Mouse (Mus musculus) T-helper 1 cell (primary cell): Measurements from ENCODE around the gene Ifna6.
"Not testable (repeated sequence)": the region's sequence is repeated elsewhere in the genome, so short reads cannot be mapped to it uniquely, and the experiment has no call there.

Experiments
- in situ Hi-C: fragments of 300-600 bp; cut with MboI, MseI; formaldehyde crosslinking; loops from one replicate; pipeline ENCODE4 v1.15.1; 2025; ENCODE audit warnings: high pct_unique_total_duplicates

Gene Ifna6

DNA sequence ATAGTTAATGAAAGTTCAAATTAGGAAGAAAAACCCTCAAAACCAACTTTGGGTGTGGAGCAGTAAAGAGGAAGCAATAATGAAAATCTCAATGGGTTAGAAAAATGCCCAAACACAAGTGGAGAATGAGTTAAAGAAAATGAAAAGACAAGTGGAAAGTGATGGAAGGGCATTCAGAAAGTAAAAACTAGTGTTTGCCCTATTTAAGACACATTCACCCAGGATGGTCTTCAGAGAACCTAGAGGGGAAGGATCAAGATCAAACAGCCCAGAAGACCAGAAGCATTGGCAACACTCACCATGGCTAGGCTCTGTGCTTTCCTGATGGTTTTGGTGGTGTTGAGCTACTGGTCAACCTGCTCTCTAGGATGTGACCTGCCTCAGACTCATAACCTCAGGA is at the start of gene Ifna6:
Gene Ifna6, plus strand, starts transcription at position 301 of the 400 bp plus-strand sequence.
- in situ Hi-C loops = not testable (repeated sequence)

DNA sequence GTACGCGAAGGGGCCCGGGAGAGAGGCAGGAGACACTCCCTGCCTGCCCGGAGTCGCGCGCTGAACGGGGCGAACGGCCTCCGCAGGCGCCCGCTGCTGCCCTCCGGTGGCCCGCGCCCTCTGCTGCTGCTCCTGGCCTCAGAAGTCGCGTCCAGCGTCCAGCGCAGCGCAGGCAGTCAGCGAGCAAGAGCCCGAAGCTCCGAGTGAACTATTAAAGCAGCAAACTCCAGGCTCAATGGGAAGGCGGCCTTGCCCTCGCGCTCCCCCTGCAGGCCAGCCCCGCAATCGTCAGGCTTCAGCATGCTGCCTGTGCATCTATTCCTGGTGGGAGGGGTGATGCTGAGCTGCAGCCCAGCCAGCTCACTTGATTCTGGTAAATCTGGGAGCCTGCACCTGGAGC is 47.7 kb upstream of the Ifna6 start, which contains the start of gene Gm13272:
Gene Gm13272, plus strand, starts transcription at position 301 of the 400 bp plus-strand sequence.
- in situ Hi-C loops = loop anchor here (25.0 kb wide), 1 partner anchor 767 kb away; no protein-coding TSS in a partner anchor

DNA sequence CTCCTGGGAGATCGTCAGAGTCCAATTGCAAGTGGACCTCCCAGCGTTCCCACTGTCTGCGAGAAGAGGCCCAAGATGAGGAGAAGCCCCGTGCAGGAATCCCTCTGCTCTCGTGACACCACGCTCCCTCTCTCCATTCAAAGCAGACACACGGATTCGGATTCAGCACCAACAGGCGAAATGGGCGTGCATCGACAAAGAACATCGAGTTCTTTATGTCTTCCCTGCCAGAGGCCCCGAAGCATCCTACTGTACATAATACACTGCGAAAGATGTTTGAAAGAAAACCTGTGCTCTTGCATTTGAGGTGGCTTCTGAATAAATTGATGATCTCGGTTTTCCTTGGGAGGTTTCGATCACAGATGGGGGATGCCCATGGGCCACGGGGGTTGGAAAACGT is 46.9 kb upstream of the Ifna6 start:
- in situ Hi-C loops = loop anchor here (25.0 kb wide), 1 partner anchor 768 kb away; no protein-coding TSS in a partner anchor

DNA sequence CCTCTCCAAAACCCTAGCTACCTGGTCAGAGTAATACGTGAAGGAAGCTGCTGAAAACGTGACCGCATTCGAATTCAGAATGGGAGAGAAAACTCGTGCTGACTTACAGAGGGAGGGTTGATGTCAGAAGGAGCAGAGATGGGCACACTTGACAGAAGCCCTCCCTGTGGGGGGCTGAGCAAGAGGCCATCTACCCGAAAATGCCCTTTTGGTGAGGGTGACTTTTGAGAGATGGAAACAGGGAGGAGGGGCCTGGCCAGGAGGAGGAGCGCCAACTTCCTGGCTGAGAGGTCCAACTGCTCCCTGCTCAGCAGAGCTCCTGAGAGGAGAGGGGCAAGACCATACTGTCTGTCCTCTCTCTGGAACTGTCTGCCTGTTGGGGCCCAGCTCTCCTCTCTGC is 45.4 kb upstream of the Ifna6 start, which contains the start of gene Ifnz:
Gene Ifnz, plus strand, starts transcription at position 301 of the 400 bp plus-strand sequence.
- in situ Hi-C loops = loop anchor here (25.0 kb wide), 1 partner anchor 770 kb away; no protein-coding TSS in a partner anchor

DNA sequence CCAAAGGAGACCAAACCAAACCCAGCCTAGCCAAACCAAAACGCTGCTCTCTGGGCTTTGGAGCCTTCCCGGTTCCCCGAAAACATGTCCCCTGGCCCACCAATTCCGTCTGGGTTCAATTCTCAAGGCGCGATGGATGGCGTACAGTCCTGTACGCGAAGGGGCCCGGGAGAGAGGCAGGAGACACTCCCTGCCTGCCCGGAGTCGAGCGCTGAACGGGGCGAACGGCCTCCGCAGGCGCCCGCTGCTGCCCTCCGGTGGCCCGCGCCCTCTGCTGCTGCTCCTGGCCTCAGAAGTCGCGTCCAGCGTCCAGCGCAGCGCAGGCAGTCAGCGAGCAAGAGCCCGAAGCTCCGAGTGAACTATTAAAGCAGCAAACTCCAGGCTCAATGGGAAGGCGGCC is 44.9 kb upstream of the Ifna6 start:
- in situ Hi-C loops = loop anchor here (25.0 kb wide), 1 partner anchor 770 kb away; no protein-coding TSS in a partner anchor

DNA sequence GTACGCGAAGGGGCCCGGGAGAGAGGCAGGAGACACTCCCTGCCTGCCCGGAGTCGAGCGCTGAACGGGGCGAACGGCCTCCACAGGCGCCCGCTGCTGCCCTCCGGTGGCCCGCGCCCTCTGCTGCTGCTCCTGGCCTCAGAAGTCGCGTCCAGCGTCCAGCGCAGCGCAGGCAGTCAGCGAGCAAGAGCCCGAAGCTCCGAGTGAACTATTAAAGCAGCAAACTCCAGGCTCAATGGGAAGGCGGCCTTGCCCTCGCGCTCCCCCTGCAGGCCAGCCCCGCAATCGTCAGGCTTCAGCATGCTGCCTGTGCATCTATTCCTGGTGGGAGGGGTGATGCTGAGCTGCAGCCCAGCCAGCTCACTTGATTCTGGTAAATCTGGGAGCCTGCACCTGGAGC is 41.8 kb upstream of the Ifna6 start, which contains the start of gene Gm13276:
Gene Gm13276, plus strand, starts transcription at position 301 of the 400 bp plus-strand sequence.
- in situ Hi-C loops = loop anchor here (5.0 to 25.0 kb wide), 2 partner anchors 33 to 773 kb away; partner anchors contain the start of gene Gm13271

DNA sequence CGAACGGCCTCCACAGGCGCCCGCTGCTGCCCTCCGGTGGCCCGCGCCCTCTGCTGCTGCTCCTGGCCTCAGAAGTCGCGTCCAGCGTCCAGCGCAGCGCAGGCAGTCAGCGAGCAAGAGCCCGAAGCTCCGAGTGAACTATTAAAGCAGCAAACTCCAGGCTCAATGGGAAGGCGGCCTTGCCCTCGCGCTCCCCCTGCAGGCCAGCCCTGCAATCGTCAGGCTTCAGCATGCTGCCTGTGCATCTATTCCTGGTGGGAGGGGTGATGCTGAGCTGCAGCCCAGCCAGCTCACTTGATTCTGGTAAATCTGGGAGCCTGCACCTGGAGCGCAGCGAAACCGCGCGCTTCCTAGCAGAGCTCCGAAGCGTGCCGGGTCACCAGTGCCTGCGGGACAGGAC is 38.8 kb upstream of the Ifna6 start, which contains the start of gene Gm13277:
Gene Gm13277, plus strand, starts transcription at position 231 of the 400 bp plus-strand sequence.
- in situ Hi-C loops = loop anchor here (5.0 to 25.0 kb wide), 2 partner anchors 36 to 776 kb away; partner anchors contain the start of gene Gm13271

DNA sequence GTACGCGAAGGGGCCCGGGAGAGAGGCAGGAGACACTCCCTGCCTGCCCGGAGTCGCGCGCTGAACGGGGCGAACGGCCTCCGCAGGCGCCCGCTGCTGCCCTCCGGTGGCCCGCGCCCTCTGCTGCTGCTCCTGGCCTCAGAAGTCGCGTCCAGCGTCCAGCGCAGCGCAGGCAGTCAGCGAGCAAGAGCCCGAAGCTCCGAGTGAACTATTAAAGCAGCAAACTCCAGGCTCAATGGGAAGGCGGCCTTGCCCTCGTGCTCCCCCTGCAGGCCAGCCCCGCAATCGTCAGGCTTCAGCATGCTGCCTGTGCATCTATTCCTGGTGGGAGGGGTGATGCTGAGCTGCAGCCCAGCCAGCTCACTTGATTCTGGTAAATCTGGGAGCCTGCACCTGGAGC is 36.0 kb upstream of the Ifna6 start, which contains the start of gene Gm13278:
Gene Gm13278, plus strand, starts transcription at position 301 of the 400 bp plus-strand sequence.
- in situ Hi-C loops = loop anchor here (25.0 kb wide), 1 partner anchor 779 kb away; no protein-coding TSS in a partner anchor

DNA sequence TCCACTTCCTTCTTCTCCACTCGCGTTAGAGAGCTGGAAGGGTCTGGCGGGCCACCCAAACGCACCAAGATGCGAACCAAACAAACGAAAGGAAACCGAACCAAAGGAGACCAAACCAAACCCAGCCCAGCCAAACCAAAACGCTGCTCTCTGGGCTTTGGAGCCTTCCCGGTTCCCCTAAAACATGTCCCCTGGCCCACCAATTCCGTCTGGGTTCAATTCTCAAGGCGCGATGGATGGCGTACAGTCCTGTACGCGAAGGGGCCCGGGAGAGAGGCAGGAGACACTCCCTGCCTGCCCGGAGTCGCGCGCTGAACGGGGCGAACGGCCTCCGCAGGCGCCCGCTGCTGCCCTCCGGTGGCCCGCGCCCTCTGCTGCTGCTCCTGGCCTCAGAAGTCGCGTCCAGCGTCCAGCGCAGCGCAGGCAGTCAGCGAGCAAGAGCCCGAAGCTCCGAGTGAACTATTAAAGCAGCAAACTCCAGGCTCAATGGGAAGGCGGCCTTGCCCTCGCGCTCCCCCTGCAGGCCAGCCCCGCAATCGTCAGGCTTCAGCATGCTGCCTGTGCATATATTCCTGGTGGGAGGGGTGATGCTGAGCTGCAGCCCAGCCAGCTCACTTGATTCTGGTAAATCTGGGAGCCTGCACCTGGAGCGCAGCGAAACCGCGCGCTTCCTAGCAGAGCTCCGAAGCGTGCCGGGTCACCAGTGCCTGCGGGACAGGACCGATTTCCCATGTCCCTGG is 33.1 kb upstream of the Ifna6 start, which contains the start of gene Gm13275:
Gene Gm13275, plus strand, starts transcription at position 552 of the 740 bp plus-strand sequence.
- in situ Hi-C loops = loop anchor here (25.0 kb wide), 1 partner anchor 782 kb away; no protein-coding TSS in a partner anchor

DNA sequence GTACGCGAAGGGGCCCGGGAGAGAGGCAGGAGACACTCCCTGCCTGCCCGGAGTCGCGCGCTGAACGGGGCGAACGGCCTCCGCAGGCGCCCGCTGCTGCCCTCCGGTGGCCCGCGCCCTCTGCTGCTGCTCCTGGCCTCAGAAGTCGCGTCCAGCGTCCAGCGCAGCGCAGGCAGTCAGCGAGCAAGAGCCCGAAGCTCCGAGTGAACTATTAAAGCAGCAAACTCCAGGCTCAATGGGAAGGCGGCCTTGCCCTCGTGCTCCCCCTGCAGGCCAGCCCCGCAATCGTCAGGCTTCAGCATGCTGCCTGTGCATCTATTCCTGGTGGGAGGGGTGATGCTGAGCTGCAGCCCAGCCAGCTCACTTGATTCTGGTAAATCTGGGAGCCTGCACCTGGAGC is 30.1 kb upstream of the Ifna6 start, which contains the start of gene Gm13279:
Gene Gm13279, plus strand, starts transcription at position 301 of the 400 bp plus-strand sequence.
- in situ Hi-C loops = loop anchor here (25.0 kb wide), 1 partner anchor 785 kb away; no protein-coding TSS in a partner anchor

DNA sequence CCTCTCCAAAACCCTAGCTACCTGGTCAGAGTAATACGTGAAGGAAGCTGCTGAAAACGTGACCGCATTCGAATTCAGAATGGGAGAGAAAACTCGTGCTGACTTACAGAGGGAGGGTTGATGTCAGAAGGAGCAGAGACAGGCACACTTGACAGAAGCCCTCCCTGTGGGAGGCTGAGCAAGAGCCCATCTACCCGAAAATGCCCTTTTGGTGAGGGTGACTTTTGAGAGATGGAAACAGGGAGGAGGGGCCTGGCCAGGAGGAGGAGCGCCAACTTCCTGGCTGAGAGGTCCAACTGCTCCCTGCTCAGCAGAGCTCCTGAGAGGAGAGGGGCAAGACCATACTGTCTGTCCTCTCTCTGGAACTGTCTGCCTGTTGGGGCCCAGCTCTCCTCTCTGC is 27.9 kb upstream of the Ifna6 start, which contains the start of gene Gm13285:
Gene Gm13285, plus strand, starts transcription at position 301 of the 400 bp plus-strand sequence.
- in situ Hi-C loops = loop anchor here (25.0 kb wide), 1 partner anchor 787 kb away; no protein-coding TSS in a partner anchor

DNA sequence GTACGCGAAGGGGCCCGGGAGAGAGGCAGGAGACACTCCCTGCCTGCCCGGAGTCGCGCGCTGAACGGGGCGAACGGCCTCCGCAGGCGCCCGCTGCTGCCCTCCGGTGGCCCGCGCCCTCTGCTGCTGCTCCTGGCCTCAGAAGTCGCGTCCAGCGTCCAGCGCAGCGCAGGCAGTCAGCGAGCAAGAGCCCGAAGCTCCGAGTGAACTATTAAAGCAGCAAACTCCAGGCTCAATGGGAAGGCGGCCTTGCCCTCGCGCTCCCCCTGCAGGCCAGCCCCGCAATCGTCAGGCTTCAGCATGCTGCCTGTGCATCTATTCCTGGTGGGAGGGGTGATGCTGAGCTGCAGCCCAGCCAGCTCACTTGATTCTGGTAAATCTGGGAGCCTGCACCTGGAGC is 24.3 kb upstream of the Ifna6 start, which contains the start of gene Gm13287:
Gene Gm13287, plus strand, starts transcription at position 301 of the 400 bp plus-strand sequence.
- in situ Hi-C loops = not testable (repeated sequence)

DNA sequence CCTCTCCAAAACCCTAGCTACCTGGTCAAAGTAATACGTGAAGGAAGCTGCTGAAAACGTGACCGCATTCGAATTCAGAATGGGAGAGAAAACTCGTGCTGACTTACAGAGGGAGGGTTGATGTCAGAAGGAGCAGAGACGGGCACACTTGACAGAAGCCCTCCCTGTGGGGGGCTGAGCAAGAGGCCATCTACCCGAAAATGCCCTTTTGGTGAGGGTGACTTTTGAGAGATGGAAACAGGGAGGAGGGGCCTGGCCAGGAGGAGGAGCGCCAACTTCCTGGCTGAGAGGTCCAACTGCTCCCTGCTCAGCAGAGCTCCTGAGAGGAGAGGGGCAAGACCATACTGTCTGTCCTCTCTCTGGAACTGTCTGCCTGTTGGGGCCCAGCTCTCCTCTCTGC is 22.0 kb upstream of the Ifna6 start, which contains the start of gene Gm13288:
Gene Gm13288, plus strand, starts transcription at position 301 of the 400 bp plus-strand sequence.
- in situ Hi-C loops = loop anchor here (5.0 kb wide), 1 partner anchor 33 kb away; the partner anchor contains the start of gene Gm13290

DNA sequence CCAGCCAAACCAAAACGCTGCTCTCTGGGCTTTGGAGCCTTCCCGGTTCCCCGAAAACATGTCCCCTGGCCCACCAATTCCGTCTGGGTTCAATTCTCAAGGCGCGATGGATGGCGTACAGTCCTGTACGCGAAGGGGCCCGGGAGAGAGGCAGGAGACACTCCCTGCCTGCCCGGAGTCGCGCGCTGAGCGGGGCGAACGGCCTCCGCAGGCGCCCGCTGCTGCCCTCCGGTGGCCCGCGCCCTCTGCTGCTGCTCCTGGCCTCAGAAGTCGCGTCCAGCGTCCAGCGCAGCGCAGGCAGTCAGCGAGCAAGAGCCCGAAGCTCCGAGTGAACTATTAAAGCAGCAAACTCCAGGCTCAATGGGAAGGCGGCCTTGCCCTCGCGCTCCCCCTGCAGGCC is 21.5 kb upstream of the Ifna6 start:
- in situ Hi-C loops = loop anchor here (5.0 kb wide), 1 partner anchor 33 kb away; the partner anchor contains the start of gene Gm13290

DNA sequence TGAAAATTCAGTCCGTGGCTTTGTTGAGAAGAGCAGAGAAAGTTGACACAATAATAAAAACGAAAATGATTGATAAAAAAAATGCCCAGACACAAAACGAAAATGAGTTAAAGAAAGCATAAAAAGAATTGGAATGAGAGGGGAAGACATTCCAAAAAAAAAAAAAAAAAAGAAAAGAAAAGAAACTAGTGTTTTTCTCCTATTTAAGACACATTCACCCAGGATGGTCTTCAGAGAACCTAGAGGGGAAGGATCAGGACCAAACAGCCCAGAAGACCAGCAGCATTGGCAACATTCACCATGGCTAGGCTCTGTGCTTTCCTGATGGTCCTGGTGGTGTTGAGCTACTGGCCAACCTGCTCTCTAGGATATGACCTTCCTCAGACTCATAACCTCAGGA is 11.3 kb upstream of the Ifna6 start, which contains the start of gene Ifna7:
Gene Ifna7, plus strand, starts transcription at position 301 of the 400 bp plus-strand sequence.
- in situ Hi-C loops = no loop called here

DNA sequence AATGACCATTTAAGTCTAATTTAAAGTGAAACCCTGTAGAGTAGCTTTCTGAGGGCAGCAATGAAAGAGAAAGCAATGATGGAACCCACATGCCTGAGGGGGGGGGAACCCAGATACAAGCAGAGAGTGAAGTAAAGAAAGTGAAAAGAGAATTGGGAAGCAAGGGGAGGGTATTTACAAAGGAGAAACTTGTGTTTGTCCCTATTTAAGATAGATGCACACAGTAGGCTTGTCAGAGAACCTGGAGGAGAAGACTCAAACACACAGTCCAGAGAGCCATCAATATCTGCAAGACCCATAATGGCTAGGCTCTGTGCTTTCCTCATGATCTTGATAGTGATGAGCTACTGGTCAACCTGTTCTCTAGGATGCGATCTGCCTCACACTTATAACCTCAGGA is 7.6 kb upstream of the Ifna6 start, which contains the start of gene Ifna11:
Gene Ifna11, plus strand, starts transcription at position 301 of the 400 bp plus-strand sequence.
- in situ Hi-C loops = no loop called here

DNA sequence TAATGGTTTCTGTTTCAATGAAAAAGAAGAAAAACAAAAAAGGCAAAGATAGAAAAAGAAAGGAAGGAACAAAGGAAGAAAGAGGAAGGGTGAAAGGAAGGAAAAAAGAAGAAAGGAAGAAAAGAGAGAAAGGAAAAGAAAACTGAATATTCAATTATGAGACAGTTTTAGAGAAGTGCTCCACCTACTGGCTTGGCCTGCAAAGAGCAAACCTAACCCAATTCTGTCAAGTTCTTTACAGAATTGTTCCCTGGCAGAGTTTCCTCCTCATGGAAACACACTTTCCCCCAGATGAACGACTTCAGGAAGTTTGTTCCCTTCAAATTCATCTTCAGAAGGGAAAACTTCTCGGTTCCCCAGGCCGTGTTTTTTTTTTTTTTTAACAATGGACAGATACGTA is 4.2 kb upstream of the Ifna6 start:
- in situ Hi-C loops = no loop called here

DNA sequence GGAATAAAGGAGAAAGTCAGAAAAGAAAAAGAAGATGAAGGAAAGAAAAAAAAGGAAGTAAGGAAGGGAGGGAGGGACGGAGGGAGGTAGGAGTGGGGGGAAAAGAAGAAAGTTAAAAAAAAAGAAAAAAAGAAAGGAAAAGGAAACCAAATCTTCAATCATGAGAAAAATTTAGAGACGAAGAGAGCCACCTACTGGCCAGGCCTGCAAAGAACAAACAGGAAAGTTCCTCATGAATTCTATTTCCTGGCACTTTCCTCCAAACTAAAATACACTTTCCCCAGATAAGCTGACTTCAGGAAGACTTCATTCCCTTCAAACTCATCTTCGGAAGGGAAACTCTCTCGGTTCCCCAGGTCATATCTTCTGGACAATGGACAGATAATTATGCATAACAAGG is 3.3 kb downstream of the Ifna6 start:
- in situ Hi-C loops = no loop called here

DNA sequence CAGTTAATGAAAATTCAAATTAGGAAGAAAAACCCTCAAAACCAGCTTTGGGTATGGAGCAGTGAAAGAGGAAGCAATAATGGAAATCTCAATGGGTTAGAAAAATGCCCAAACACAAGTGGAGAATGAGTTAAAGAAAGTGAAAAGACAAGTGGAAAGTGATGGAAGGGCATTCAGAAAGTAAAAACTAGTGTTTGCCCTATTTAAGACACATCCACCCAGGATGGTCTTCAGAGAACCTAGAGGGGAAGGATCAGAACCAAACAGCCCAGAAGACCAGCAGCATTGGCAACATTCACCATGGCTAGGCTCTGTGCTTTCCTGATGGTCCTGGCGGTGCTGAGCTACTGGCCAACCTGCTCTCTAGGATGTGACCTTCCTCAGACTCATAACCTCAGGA is 8.0 kb downstream of the Ifna6 start, which contains the start of gene Ifna5:
Gene Ifna5, plus strand, starts transcription at position 301 of the 400 bp plus-strand sequence.
- in situ Hi-C loops = not testable (repeated sequence)

DNA sequence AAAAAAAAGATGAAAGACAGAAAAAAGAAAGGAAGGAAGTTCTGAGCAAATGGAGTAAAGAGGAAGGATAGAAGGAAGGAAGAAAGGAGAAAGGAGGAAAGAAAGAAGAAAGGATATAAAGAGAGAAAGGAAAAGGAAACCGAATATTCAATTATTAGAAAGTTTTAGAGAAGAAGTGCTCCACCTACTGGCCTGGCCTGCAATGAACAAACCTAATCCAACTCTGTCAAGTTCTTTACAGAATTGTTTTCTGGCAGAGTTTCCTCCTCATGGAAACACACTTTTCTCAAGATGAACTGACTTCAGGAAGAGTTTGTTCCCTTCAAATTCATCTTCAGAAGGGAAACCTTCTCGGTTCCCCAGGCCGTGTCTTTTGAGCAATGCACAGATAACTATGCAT is 11.6 kb downstream of the Ifna6 start:
- in situ Hi-C loops = no loop called here

DNA sequence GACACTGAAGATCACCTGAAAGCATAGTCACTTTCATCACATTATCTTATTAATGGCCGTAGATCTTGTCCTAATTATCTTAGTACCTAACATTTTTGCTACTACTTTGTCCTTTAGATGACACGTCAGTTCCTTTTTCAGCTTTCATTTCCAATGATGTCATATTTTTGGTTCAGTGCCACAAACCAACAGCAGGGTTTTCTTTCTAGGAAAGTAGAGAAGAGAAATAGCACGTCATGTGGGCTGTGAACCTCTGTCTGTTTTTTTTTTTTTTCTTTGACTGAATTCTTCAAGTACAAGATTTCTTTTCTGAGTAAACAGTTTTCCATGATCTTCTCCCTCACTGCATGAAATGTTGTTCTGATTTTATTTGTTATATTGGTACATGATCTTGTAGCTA is 12.8 kb downstream of the Ifna6 start:
- in situ Hi-C loops = no loop called here
